Mouse (Mus musculus) v-Abl transformed pro-B cells (cell line): ENCODE results near the gene Tmem220.

Experiments used
- in situ Hi-C, 2 experiments: fragments of 400-800 bp; cut with MboI; formaldehyde crosslinking; loops; one replicate each; pipeline ENCODE4 v1.15.1; 2025; ENCODE audit not compliant: unreplicated experiment in 2 of 2

Gene Tmem220

DNA sequence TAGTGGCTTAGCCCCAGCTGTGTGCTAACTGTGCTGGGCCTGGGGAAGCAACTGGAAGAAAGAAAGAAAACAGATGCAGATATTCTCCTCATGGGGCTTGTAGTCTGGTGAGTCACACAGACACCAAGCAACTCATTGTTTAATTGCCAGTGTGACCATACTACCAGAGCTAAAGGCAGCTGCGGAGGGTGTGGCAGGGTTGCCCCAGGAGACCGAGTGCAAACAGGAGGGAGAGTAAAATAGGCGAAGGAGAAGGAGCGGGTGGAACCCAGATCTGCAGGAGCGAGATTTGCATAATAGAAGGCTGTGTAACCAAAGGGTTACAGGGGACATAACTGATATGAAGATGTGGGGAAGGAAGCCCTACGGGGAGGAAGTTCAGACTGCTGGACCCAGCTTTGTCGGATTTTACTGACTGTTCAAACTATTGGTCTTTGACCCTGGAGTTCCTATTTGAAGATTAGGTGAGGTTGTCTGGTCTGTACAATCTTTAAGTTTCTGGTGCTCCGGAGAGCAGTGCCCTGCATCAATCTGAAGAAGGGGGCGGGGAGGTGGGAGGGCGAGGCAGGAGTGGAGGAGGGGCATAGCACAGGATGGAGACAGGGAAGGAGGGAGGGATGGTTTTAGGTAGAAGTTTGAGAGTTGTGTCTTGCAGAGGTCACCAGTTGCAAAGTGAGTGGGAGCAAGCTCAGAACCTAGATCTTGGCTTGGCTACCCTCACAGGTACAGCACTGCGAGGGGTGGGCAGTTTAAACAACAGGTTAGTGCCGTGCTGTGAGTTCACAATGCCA lies 7.0 kb upstream of the Tmem220 start:
- in situ Hi-C loops = loop anchor here in 1 of 2 experiments (5.0 kb wide), 1 partner anchor 111 kb away; no protein-coding TSS in a partner anchor

DNA sequence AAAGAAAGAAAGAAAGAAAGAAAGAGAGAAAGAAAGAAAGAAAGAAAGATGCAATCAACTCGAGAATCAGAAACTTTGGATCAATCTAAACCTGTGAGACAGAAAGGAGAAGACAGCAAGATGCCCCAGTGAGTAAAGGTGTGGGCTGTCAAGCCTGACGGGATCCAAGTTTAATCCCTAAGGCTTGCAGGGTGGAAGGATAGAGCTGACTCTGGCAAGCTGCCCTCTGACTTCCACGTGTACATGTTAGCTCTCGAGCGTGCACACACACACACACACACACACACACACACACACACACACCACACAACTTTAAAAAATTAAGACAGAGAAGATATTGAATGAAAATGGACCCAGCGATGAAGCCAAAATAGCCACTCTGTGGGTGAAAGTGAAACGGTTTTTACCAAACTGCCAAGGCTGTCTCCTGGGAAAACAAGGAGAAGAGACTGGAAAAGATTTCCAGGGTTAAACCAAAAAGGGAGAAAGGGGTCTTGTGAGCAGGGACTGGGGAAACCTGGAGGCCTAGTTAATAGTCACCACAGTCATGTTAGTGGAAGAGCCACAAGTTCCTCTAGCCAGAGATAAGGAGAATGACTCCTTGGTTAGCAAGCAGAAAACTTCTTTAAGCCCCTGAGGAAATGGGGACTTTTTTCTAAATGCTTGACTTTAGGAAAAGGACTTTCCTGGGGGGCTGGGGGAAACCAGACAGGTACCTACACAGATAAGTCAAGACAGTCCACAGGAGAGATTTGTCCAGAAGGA lies 5.1 kb upstream of the Tmem220 start:
- in situ Hi-C loops = loop anchor here (5.0 kb wide), 1 partner anchor 113 kb away; no protein-coding TSS in a partner anchor

DNA sequence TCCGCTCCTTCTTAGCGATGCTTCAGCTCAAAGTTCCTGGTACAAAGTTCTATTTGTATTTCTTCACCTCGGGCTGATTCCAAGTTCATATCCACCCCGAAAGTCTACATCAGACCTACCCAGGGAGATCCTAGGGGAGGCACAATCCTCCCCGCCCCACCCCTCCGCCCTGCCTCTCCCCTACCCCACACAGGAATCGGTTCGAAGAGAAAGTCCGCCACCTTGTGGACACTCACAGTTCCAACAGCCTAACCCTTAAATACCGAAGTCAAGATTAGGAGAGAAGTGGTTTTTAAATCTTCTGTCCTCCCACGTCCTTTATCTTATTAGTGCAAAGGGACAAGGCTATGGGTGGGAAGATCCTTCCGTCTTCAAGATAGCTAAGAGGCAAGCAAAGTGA lies 4.0 kb upstream of the Tmem220 start:
- in situ Hi-C loops = loop anchor here in 1 of 2 experiments (5.0 kb wide), 1 partner anchor 114 kb away; no protein-coding TSS in a partner anchor

DNA sequence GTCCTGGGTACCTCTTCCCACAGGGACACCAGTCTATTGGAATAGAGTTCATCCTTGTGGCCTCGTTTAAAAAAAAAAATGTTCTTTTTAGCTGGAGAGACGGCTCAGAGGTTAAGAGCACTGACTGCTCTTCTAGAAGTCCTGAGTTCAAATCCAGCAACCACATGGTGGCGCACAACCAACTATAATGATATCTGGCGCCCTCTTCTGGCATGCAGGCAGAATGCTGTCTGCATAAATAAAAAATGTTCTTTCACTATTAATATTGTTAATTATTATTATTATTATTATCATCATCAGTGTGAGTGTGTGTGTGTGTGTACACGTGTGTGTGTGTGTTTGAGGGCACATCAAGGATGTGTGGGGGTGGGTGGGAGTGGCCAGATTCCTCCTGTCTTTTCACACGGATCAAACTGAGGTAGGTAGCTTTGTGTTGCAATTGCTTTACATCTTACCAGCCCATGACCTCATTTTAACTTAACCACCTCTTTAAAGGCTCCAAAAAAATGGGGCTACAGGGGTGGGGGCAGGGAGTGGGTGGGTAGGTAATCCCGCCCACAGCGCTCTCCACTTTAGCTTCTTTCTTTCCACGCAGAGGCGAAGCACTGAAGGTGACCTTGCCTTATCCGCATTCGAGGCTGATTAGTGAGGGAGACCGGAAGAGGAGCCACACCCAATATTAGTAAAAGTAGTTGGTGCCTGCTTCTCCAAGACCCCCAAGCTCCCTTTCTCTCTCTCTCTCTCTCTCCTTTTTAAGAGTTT lies 2.4 kb upstream of the Tmem220 start:
- in situ Hi-C loops = loop anchor here in 1 of 2 experiments (5.0 kb wide), 1 partner anchor 115 kb away; no protein-coding TSS in a partner anchor

DNA sequence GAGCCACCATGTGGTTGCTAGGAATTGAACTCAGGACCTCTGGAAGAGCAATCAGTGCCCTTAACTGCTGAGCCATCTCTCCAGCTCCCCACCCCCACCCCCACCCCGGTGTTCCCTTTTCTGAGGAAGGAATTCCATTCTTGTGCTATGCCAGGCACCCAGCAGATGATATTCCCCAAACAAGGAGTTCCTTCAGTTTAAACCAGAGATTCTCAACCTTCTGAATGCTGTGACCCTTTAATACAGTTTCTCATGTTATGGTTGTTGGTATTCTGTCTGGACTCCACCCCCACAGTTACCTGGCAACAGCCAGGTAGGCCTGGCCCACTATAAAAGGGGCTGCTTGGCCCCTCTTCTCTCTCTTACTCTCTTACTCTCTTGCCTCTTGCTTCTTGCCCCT lies 1.8 kb upstream of the Tmem220 start:
- in situ Hi-C loops = loop anchor here in 1 of 2 experiments (5.0 kb wide), 1 partner anchor 116 kb away; no protein-coding TSS in a partner anchor

DNA sequence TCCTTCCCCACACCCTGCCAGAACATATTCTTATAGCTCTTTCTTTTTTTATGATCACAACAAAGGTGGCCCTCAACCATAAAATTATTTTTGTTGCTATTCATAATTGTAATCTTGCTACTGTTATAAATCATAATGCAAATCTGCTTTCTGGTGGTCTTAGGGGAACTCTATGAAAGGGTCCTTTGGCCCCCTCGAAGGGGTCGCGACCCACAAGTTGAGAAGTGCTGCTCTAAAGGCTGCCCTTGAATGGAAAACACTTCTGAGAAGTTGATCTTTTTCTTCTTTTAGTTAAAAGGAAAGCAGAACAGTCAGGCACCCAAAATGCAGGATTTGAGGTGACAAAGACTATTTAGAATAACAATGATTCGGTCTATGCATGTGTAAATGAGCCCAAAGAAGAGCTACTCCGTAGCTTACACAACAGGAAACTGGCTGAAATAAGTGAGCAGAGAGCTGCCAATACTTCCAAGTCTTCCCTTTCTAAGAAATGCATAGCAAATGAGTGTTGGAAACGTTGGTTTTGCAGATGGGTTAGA lies 1.1 kb upstream of the Tmem220 start:
- in situ Hi-C loops = loop anchor here in 1 of 2 experiments (5.0 kb wide), 1 partner anchor 117 kb away; no protein-coding TSS in a partner anchor

DNA sequence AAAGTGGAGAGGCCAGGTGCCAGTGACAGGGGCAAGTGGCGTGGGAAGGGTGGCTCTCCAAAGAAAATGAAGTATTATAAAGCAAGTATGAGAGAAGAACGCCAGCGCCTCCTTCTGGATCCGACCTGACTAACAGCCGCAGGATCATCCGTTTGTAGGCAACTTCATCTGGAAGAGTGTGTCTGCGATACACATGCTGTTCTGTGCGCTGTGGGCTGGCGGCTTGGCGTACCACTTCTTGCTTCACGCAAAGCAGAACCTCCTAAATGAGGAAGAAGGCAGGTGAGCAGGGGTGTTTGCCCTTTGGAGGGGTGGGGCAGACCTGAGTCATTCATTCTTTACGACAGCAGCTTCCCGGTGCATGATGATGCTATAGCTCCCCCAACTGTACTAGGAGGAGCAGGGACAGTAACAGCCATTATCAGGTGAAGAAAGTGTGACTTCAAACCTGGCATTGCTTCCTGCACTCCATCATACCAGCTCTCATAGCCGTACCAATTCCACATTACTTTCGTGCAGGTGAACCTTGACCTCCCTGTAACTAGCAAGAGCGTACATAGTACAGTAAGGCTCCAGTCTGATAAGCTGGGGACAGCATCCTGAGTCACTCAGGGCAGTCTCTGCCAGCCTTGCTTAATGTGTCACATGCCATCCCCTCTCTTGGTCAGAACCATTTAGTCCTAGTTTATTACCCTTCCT lies 6.1 kb downstream of the Tmem220 start:
- in situ Hi-C loops = loop anchor here in 1 of 2 experiments (25.0 kb wide), 1 partner anchor 1219 kb away; the partner anchor contains the start of gene Zkscan6

DNA sequence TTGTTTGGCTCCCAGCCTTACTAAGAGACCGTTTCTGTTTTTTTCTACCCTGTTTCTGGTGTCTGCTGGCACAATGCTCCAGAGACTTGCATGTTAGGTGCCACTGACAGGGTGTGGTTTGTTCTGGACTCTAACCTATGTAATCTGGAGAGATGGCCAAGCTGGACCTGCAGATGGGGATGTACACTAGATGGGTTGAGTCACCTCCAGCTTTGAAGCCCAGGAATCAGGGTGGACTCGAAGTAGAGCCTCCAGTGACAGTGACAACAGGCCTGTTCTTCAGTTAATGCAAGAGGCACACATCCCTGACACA lies 6.6 kb downstream of the Tmem220 start:
- in situ Hi-C loops = loop anchor here in 1 of 2 experiments (25.0 kb wide), 1 partner anchor 1219 kb away; the partner anchor contains the start of gene Zkscan6

DNA sequence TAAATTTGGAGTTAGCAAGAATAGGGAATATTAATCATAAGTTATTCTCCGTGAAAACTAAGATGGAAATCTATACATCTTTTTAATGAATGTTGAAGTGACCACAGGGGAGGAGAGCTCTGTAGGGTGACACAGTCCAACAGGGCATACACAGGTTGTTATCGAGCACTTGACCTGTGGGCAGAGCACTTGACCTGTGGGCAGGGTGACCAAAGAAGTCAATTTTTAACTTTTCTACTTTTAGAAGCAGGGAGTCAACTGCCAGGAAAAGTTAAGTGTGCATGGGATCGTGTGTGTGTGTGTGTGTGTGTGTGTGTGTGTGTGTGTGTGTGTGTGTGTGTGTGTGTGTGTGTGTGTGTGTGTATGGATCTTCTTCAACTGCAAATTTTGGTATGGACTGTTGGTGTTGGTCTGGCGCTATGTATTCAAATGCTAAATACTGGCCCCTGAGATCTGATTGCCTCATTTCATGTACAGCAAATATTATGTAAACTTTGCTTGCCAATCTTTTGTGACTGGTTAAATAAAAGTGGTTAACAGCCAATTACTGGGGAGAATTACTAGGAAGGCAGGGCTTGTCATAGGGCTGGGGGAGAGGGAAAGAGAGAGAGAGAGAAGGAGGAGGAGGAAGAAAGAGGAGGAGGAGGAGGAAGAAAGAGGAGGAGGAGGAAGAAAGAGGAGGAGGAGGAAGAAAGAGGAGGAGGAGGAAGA lies 10.0 kb downstream of the Tmem220 start:
- in situ Hi-C loops = loop anchor here in 1 of 2 experiments (25.0 kb wide), 1 partner anchor 1223 kb away; the partner anchor contains the start of gene Zkscan6

DNA sequence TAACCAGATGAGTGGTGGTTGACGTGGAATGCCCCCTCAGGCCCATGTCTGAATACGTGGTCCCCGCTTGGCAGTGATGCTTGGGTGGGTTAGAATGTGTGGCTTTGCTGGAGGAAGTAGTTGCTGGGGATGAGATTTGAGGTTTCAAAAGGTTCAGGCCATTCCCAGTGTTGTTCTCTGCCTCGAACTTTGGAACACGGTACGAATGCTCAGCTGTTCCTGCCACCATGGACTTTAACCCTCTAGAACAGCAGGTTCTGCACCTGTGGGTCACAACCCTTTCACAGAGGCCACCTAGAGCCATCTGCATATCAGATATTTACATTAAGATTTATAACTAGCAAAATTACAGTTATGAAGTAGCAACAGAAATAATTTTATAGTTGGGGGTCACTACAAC lies 11.3 kb downstream of the Tmem220 start:
- in situ Hi-C loops = loop anchor here in 1 of 2 experiments (25.0 kb wide), 1 partner anchor 1224 kb away; the partner anchor contains the start of gene Zkscan6

DNA sequence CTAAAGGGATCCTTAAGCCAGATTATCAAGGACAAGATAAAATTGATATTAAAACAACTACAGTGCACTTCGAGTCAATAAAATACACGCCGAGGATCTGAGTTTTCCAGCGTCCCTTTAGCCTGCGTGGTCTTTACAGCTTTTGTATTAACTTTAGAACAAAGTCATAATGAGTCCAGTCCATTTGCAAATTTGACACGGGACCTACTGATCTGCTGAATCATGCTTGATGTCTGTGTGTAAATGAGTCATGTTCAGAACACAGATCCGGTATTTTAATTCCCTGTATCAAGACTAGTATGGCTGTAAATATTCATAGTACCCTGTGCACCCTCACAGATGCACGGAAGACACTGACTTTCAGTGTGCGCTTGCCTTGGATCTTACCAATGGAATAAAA lies 11.9 kb downstream of the Tmem220 start:
- in situ Hi-C loops = loop anchor here in 1 of 2 experiments (25.0 kb wide), 1 partner anchor 1225 kb away; the partner anchor contains the start of gene Zkscan6

DNA sequence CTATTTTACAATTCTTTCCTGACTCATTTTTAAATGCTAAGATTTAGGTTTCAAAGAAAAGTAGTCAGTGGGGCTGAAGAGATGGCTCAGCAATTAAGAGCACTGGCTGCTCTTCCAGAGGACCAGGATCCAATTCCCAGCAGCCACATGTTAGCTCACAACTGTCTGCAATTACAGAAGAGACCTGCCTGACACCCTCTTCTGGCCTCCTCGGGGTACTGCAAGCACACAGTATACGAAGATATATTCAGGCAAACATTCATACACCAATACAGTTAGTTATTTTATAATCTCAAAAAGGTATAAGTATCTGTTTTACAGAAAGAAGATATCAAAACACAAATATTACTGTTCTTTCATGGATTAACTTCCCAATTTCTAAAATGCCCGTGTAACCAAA lies 14.8 kb downstream of the Tmem220 start:
- in situ Hi-C loops = loop anchor here in 1 of 2 experiments (25.0 kb wide), 1 partner anchor 1227 kb away; the partner anchor contains the start of gene Zkscan6

DNA sequence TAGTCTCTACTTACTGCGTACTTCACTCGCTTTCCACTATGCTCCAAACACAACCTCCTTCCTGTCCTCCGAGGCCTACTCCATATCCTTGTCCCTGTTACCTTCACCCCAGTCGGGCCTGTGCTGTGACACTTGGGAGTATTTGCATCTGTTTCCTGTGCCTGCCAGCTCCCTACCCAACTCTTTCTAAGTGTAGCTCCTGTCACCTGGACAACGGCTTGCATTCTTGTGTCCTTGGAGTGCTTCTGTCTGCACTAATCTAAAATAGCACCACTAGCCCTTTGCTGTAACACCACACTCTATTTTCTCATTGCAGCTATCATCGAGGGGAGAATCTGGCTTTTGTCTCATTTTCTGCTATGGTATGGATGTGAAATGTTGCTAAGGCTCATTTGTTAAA lies 15.5 kb downstream of the Tmem220 start:
- in situ Hi-C loops = loop anchor here in 1 of 2 experiments (25.0 kb wide), 1 partner anchor 1228 kb away; the partner anchor contains the start of gene Zkscan6

DNA sequence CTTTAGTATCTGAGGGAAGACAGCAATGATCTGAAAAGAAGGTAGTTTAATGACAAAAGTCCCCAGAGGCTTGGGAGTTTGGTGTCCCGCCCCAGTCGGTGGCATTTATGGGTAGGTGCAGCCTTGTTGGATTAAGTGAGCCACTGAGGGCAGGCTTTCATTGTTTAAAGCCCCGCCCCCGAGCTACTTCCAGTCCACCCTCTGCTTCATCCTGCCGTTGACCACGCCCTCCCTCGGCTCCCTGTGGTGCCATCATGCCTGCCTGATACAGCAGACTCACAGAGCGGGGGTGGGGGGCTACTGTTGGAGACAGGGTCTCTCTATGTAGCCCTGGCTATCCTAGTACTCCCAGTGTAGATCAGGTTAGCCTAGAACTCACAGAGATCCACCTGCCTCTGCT lies 18.1 kb downstream of the Tmem220 start:
- in situ Hi-C loops = loop anchor here in 1 of 2 experiments (25.0 kb wide), 1 partner anchor 1231 kb away; the partner anchor contains the start of gene Zkscan6

DNA sequence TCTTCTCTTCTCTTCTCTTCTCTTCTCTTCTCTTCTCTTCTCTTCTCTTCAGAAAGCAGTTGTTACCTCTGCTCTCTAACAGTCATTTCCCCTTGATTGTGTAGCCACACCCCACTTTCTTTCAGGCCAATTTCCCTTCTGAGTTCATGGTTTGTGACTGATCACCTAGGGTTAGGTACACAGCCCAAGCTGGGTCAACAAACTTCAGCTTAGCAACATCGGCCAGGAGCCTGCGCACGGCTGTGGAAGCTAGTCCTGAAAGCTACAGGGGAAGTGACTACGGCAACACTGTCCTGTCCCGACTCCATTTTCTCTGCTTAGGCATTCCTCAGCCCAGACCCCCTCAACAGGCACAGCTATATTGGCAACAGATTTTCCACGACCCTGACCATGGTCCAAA lies 20.0 kb downstream of the Tmem220 start:
- in situ Hi-C loops = loop anchor here in 1 of 2 experiments (25.0 kb wide), 1 partner anchor 1233 kb away; the partner anchor contains the start of gene Zkscan6

DNA sequence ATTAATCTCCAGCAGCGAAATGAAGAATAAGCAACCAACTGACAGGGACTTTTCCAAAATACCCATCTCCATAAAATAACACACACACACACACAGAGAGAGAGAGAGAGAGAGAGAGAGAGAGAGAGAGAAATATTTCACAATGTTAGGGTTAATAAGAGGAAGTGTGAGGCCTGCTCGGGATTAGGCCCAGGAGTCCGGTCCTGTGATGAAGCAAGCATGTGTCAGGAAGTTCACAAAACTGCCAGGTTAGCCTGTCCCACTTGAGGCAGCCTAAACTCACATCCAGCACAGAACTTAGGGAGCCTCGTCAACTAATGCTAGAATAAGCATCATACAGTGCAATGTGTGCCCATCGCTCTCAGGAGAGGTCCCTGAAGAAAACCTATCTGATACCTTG lies 22.2 kb downstream of the Tmem220 start:
- in situ Hi-C loops = loop anchor here in 1 of 2 experiments (25.0 kb wide), 1 partner anchor 1235 kb away; the partner anchor contains the start of gene Zkscan6

DNA sequence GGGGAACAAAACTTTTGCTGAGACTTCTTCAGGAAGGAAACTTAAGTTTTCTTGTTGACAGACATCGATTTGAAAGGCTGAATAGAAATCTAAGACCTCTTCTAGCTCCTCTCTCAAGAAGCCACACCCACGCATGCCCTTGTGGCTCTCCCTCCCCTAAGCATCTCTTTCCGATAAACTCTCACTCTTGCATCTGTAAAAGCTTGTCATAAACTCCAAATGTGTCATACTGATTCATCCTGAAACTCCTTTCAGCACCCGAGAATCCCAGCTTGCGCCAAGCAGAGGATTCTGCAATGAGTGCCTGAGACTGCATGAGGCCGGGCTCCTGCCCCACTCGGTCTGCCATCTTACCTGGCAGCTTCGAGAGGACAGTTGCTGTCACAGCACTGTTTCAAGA lies 23.5 kb downstream of the Tmem220 start:
- in situ Hi-C loops = loop anchor here in 1 of 2 experiments (25.0 kb wide), 1 partner anchor 1236 kb away; the partner anchor contains the start of gene Zkscan6

DNA sequence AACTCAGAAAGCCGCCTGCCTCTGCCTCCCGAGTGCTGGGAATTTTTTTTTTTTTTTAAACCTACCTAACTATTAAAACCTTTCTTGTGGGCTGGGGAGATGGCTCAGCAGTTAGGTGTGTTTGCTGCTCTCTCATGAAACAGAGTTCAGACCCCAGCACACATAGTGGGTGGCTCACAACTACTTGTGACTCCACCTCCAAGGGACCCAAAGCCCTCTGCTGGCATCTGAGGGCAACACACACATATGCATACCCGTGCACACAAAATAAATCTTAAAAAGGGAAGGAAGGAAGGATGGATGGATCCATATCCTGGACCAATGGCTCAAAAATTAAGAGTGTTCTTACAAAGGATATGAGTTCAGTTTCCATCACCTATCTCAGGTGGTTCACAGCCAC lies 24.3 kb downstream of the Tmem220 start:
- in situ Hi-C loops = loop anchor here in 1 of 2 experiments (25.0 kb wide), 1 partner anchor 1237 kb away; the partner anchor contains the start of gene Zkscan6
